Mouse (Mus musculus) neural tube, embryonic 15.5 days (tissue): ENCODE measurements at regions not wholly inside any gene's neighbourhood (a gene's known extent, or its start where the extent isn't known, plus 50 kb on each side); places are given as distances from the start of the nearest gene placed in this dataset.

Experiments used
- ATAC-seq: fragments of 200-750 bp; cut with Nextera tagmentation; 2 replicates; pipeline ENCODE4 v1.8.0; 2017; ENCODE audit warnings: mild to moderate bottlenecking, moderate TSS enrichment, moderate library complexity; ENCODE audit not compliant: low FRiP score
- H3K27ac ChIP-seq: fragments of 300-500 bp; sonication (generic); replicated peaks from 2 replicates; pipeline ENCODE4 v1.5.1; 2015; ENCODE audit warnings: mild to moderate bottlenecking, inconsistent platforms
- H3K27me3 ChIP-seq: fragments of 300-500 bp; sonication (generic); replicated peaks from 2 replicates; pipeline ENCODE4 v1.6.1; 2015; ENCODE audit warnings: inconsistent platforms
- H3K36me3 ChIP-seq: fragments of 300-500 bp; sonication (generic); 2 replicates; pipeline ENCODE4 v1.6.1; 2015; ENCODE audit warnings: inconsistent platforms
- H3K4me1 ChIP-seq: fragments of 300-500 bp; sonication (generic); 2 replicates; pipeline ENCODE4 v1.6.1; 2015; ENCODE audit warnings: inconsistent platforms
- H3K4me2 ChIP-seq: fragments of 300-500 bp; sonication (generic); 2 replicates; pipeline ENCODE4 v1.6.1; 2015; ENCODE audit warnings: inconsistent platforms, mild to moderate bottlenecking, moderate library complexity
- H3K4me3 ChIP-seq: fragments of 300-500 bp; sonication (generic); replicated peaks from 2 replicates; pipeline ENCODE4 v1.5.1; 2015; ENCODE audit warnings: mild to moderate bottlenecking, inconsistent platforms
- H3K9ac ChIP-seq: fragments of 300-500 bp; sonication (generic); replicated peaks from 2 replicates; pipeline ENCODE4 v1.6.1; 2015; ENCODE audit warnings: mild to moderate bottlenecking, inconsistent platforms
- H3K9me3 ChIP-seq: fragments of 300-500 bp; sonication (generic); replicated peaks from 2 replicates; pipeline ENCODE4 v1.6.1; 2016; ENCODE audit warnings: inconsistent platforms
- WGBS: fragments of 180-500 bp; shearing (Covaris S2); methylation state at CpG from one replicate; pipeline ENCODE4 v1.1.7; 2015; ENCODE audit warnings: mixed read lengths; 5-methylcytosine and 5-hydroxymethylcytosine counted together

DNA sequence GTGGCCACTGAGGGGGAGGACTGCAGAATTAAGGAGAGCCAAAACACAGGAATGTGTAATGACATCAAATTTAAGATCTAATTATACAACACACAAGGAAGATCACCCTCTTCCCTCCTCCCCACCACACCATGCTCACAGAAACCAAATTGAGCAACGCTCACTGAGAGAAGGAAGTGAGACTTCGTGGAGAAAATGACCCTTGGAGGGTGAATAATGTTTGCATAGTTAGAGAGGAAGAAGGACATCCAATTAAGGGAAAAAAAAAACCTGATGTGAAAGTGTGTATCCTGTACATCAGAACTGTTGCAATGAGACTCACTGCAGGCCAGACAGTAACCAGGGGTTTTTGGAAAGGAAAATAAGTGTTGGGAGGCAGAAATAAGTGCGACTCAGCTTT lies 144.8 kb upstream of the Zeb2 start:
- Histone ChIP-seq H3K27ac (no peak overlapping the region), H3K4me2 (no peak overlapping the region), H3K36me3 (no peaks in the 10 kb centered on the region), H3K4me3 (no peak overlapping the region), H3K27me3 (no peaks in the 10 kb centered on the region), H3K4me1 (no peaks in the 10 kb centered on the region), H3K9me3 (no peaks in the 10 kb centered on the region), H3K9ac (no peak overlapping the region)
- 86% methylated on average over 3 of the region's 3 CpGs for WGBS
- ATAC-seq: no peak

GRCm38 (mm10) chr2:45258897-45259296 lies 141.7 kb upstream of the Zeb2 start:
- H3K9ac ChIP-seq: no peak overlapping the region

DNA sequence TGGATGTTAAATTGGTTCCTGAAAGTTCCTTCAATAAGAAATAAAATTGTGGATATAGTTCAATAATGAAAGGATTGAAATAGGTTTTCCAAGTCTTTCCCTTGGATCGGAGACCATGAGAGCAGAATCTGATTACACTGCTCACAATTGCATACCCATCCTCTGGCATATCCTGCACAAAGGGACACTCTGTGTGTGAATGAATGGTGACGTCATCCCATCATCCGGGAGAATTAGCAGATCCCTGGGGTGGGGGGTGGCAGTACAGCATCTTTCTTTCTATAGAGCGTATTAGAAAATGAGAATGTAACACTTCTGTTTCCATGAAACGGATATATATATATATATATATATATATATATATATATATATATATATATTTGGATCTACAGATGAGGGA lies 139.2 kb upstream of the Zeb2 start:
- Histone ChIP-seq H3K9ac (no peak overlapping the region), H3K4me2 (no peak overlapping the region), H3K4me3 (no peak overlapping the region), H3K27me3 (no peaks in the 10 kb centered on the region), H3K4me1 (no peaks in the 10 kb centered on the region), H3K9me3 (no peaks in the 10 kb centered on the region), H3K36me3 (no peaks in the 10 kb centered on the region), H3K27ac (no peak overlapping the region)
- WGBS: 67% methylated on average over 5 of the region's 5 CpGs
- no peak for ATAC-seq

More at GRCm38 (mm10) chr2:45258897-45259296, 141.7 kb upstream of the Zeb2 start:
- H3K4me1 ChIP-seq: no peaks in the 10 kb centered on the region
- H3K27ac ChIP-seq: no peak overlapping the region
- no peak overlapping the region for H3K4me2 ChIP-seq
- no peaks in the 10 kb centered on the region for H3K9me3 ChIP-seq
- no peak for ATAC-seq
- no peaks in the 10 kb centered on the region for H3K27me3 ChIP-seq
- no peaks in the 10 kb centered on the region for H3K36me3 ChIP-seq
- no peak overlapping the region for H3K4me3 ChIP-seq
- WGBS: 82% methylated on average over 3 of the region's 3 CpGs

GRCm38 (mm10) chr2:45253936-45254335 lies 136.7 kb upstream of the Zeb2 start:
- ATAC-seq: no peak
- 66% methylated on average over 4 of the region's 4 CpGs for WGBS
- no peak overlapping the region for H3K4me3 ChIP-seq
- no peaks in the 10 kb centered on the region for H3K36me3 ChIP-seq
- no peaks in the 10 kb centered on the region for H3K27me3 ChIP-seq
- no peak overlapping the region for H3K9ac ChIP-seq
- no peaks in the 10 kb centered on the region for H3K4me1 ChIP-seq
- H3K4me2 ChIP-seq: no peak overlapping the region
- H3K27ac ChIP-seq: no peak overlapping the region
- no peaks in the 10 kb centered on the region for H3K9me3 ChIP-seq

DNA sequence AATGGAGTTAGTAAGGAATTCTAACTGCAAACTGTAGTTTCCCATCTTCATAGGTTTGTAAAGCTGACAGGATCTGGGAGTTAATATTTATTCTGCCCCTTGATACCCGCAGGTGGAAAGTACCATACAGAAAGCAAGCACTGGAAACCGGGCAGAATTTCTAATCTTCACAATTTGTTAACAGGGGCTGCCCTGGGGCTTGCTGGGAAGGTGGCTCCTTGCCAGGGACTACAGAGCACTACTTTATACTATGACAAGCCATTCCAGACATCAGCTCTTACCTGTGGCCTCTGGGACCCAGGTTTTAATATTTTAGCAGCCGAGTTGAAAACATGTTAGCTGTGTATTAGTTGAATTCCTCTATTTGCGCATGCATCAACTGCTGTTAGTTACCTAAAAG lies 135.1 kb upstream of the Zeb2 start:
- H3K4me1 ChIP-seq: no peaks in the 10 kb centered on the region
- 82% methylated on average over 4 of the region's 4 CpGs for WGBS
- no peak overlapping the region for H3K4me3 ChIP-seq
- H3K9ac ChIP-seq: no peak overlapping the region
- H3K4me2 ChIP-seq: no peak overlapping the region
- no peak for ATAC-seq
- no peak overlapping the region for H3K27ac ChIP-seq
- H3K27me3 ChIP-seq: no peaks in the 10 kb centered on the region
- H3K36me3 ChIP-seq: no peaks in the 10 kb centered on the region
- H3K9me3 ChIP-seq: no peaks in the 10 kb centered on the region

- Histone ChIP-seq H3K9me3 (no peaks in the 10 kb centered on the region), H3K27me3 (no peaks in the 10 kb centered on the region), H3K4me2 (no peak overlapping the region), H3K4me3 (no peak overlapping the region), H3K4me1 (no peaks in the 10 kb centered on the region), H3K27ac (no peak overlapping the region), H3K36me3 (no peaks in the 10 kb centered on the region), H3K9ac (no peak overlapping the region)
- WGBS: 95% methylated on average over 1 of the region's 1 CpGs
- ATAC-seq: no peak
These were observed 132.5 kb upstream of the Zeb2 start for GRCm38 (mm10) chr2:45249658-45250057.

DNA sequence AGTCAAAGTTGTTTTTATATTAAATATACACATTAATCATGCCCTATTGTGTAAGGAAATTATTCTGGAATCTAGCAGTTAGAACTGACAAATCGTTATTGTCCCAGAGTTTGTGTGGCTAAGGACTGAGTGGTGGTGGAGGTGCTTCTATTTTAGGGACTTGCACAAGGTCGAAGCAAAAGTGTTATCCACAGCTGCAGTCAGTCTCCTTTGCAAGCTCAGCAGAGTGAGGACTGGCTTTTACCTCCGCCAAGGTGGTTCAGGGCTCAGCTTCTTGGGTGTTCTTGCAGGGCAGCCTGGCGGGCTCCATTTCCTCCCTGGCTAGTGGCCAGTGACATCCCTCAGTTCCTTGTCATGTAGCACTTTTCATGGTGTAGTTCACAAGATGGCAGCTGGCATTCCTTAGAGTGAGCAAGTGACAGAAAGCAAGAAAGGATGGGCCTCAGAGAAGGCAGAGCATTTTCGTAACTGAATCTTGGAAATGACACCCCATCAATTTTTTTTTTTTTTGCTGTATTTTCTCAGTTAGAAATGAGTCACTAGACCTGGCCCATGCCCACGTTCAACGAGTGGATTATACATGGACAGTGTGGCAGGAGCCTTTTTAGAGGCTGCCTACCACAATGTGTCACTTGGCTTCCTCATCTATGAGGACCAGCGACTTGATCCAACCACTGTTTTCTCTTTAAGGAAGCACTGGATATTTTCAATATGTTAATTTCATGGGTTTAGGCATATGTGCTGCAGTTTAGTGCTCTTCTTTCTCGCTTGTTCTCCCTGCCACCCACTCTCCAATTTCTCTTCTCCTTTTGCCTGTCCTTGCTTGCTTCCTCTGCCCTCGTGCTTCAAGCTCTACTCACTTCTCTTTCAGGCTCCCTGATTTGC lies 129.1 kb upstream of the Zeb2 start:
- Histone ChIP-seq H3K27me3 (no peaks in the 10 kb centered on the region), H3K27ac (no peak overlapping the region), H3K4me3 (no peak overlapping the region), H3K36me3 (no peaks in the 10 kb centered on the region), H3K4me1 (no peaks in the 10 kb centered on the region), H3K4me2 (no peak overlapping the region), H3K9me3 (no peaks in the 10 kb centered on the region), H3K9ac (no peak overlapping the region)
- no peak for ATAC-seq
- 86% methylated on average over 10 of the region's 10 CpGs for WGBS

DNA sequence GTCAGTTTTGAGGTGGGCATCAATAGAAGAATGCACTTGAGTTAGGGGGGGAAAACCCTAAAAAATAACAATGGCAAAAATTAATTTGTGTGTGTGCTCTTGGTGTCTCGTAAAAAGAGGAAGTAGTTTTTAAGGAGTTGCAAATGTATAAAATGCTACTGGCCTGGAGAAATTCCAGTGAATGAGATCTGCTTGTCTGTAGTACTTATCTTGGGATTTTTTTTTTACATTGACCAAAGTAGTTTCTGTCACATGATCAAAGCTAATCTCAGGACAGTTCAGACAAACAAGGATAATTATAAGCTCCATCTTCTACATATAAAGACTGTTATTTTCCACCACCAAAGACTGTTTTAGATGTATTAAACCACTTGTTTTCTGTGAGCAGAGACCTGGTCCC lies 128.3 kb upstream of the Zeb2 start:
- Histone ChIP-seq H3K4me3 (no peak overlapping the region), H3K27ac (no peak overlapping the region), H3K4me1 (no peaks in the 10 kb centered on the region), H3K4me2 (no peak overlapping the region), H3K36me3 (no peaks in the 10 kb centered on the region), H3K27me3 (no peaks in the 10 kb centered on the region), H3K9ac (no peak overlapping the region), H3K9me3 (no peaks in the 10 kb centered on the region)
- ATAC-seq: no peak
- WGBS: 91% methylated on average over 1 of the region's 1 CpGs

DNA sequence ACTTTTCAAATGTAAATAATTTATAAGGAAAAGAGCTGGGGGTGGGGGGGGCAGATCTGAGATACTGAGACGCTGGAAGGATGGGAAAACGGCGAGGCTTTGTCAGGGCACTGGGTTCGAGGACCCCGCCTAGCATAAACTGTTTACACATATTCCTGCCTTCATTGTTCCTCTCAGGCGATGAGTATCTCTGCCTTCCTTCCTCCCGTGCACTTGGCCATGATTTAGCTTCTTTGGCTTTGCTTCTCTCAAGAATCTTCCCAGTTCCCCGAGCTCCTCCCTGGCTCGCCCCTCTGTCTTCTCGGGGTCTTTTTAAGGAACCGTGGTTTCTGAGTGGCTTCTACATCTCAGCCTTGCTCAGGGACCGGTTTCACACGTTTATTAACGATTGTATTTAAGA lies 127.3 kb upstream of the Zeb2 start:
- Histone ChIP-seq H3K9me3 (no peaks in the 10 kb centered on the region), H3K27ac (no peak overlapping the region), H3K4me3 (no peak overlapping the region), H3K4me2 (no peak overlapping the region), H3K9ac (no peak overlapping the region), H3K36me3 (no peaks in the 10 kb centered on the region), H3K27me3 (no peaks in the 10 kb centered on the region), H3K4me1 (no peaks in the 10 kb centered on the region)
- no peak for ATAC-seq
- 91% methylated on average over 14 of the region's 14 CpGs for WGBS

DNA sequence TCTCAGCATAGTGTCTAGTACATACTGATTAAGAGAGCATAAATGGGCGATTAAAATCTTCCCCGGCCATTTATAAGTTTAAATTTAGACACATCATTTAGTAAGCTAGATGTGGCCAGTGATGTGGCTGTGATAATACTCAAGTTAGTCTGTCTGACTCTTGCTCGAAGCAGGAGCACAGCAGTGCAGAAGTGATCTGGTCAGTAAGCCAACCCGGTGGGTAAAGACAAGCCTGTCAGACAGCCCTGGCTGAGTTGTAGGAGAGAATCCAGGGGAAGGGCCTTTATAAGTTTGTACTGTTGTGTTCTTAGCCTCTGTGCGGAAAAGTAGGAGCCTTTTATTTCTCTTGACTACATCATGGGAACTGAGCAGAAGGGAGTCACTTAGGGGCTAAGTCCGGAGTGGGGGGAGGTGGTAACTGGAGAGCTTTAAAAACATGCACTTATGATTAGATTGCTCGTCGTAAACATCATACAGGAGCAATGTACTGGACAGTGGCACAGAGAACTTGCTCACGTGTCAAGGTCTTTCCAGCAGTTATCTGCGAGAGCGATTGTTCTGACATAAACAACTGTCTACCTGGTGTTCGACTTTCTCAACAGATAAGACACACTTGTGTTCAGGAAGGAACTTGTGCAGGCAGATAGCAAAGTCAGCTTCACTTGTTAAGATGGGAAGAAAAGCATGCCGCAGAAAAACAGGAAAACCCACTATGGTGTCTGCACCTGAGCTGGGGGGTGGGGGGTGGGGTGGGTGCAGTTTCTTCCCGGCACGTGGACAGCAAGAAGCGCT lies 122.5 kb upstream of the Zeb2 start:
- 80% methylated on average over 16 of the region's 16 CpGs for WGBS
- no peak overlapping the region for H3K4me3 ChIP-seq
- no peak for ATAC-seq
- no peaks in the 10 kb centered on the region for H3K27me3 ChIP-seq
- no peaks in the 10 kb centered on the region for H3K36me3 ChIP-seq
- H3K4me2 ChIP-seq: no peak overlapping the region
- no peak overlapping the region for H3K27ac ChIP-seq
- H3K4me1 ChIP-seq: no peaks in the 10 kb centered on the region
- no peaks in the 10 kb centered on the region for H3K9me3 ChIP-seq
- H3K9ac ChIP-seq: no peak overlapping the region

- ATAC-seq: no peak
- Histone ChIP-seq H3K4me3 (no peak overlapping the region), H3K4me1 (no peaks in the 10 kb centered on the region), H3K27ac (no peak overlapping the region), H3K27me3 (no peaks in the 10 kb centered on the region), H3K4me2 (no peak overlapping the region), H3K36me3 (no peaks in the 10 kb centered on the region), H3K9ac (no peak overlapping the region), H3K9me3 (no peaks in the 10 kb centered on the region)
- WGBS: 95% methylated on average over 6 of the region's 6 CpGs
These were observed 121.8 kb upstream of the Zeb2 start for GRCm38 (mm10) chr2:45239001-45239400.

DNA sequence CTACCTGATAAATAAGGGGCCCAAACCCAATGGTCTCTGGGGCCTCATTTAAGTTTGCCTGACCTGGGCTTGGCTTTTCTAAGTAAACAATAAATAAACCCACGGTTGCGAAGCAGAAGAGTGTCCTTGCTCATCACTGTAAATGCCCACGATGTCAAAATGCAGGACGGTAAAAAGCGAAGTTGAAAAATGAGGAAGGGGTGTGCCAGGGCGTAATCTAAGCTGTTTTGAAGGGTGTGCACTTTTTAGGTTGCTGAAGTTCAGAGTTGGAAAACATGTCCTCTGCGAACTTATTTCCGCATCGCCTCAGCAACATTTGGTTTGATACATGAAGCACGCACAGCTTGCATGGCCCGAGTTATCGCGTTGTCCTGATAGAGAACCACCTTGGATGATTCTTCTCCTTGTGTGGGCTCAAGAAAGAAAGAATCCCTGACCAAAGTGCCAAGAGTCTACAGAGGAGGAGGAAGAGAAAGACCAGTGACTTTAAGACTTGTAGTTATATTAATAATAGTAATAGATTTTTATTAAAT lies 119.0 kb upstream of the Zeb2 start:
- Histone ChIP-seq H3K36me3 (no peaks in the 10 kb centered on the region), H3K9me3 (no peaks in the 10 kb centered on the region), H3K9ac (no peak overlapping the region), H3K4me3 (no peak overlapping the region), H3K27me3 (no peaks in the 10 kb centered on the region), H3K27ac (no peak overlapping the region), H3K4me1 (no peaks in the 10 kb centered on the region), H3K4me2 (no peak overlapping the region)
- ATAC-seq: no peak
- WGBS: 93% methylated on average over 13 of the region's 13 CpGs
